Mouse (Mus musculus) heart, embryonic 13.5 days (tissue): ENCODE results near the gene Klk5. TPM values are rescaled to one million over a fixed set of nuclear protein-coding genes. Genes with fewer than 3 reads are reported as not detected.

Source experiments
- ATAC-seq: fragments of 200-750 bp; cut with Nextera tagmentation; 2 replicates; pipeline ENCODE4 v1.8.0; 2017; ENCODE audit warnings: moderate TSS enrichment; ENCODE audit not compliant: insufficient number of reproducible peaks, low FRiP score, low TSS enrichment; ENCODE audit errors: extremely low read depth
- H3K27ac ChIP-seq: fragments of 300-500 bp; sonication (generic); replicated peaks from 2 replicates; pipeline ENCODE4 v1.5.1; 2015; ENCODE audit warnings: moderate library complexity, mild to moderate bottlenecking, inconsistent platforms
- H3K27me3 ChIP-seq: fragments of 300-500 bp; sonication (generic); replicated peaks from 2 replicates; pipeline ENCODE4 v1.6.1; 2015; ENCODE audit warnings: mild to moderate bottlenecking, inconsistent platforms
- H3K36me3 ChIP-seq: fragments of 300-500 bp; sonication (generic); 2 replicates; pipeline ENCODE4 v1.6.1; 2015; ENCODE audit warnings: mild to moderate bottlenecking, inconsistent platforms
- H3K4me1 ChIP-seq: fragments of 300-500 bp; sonication (generic); 2 replicates; pipeline ENCODE4 v1.6.1; 2015; ENCODE audit warnings: inconsistent platforms
- H3K4me2 ChIP-seq: fragments of 300-500 bp; sonication (generic); 2 replicates; pipeline ENCODE4 v1.6.1; 2015; ENCODE audit warnings: inconsistent platforms, mild to moderate bottlenecking, moderate library complexity
- H3K4me3 ChIP-seq: fragments of 300-500 bp; sonication (generic); 2 replicates; pipeline ENCODE4 v1.5.1; 2015; ENCODE audit warnings: moderate library complexity, mild to moderate bottlenecking, inconsistent platforms
- H3K9ac ChIP-seq: fragments of 300-500 bp; sonication (generic); 2 replicates; pipeline ENCODE4 v1.6.1; 2015; ENCODE audit warnings: inconsistent platforms, mild to moderate bottlenecking, moderate library complexity
- H3K9me3 ChIP-seq: fragments of 300-500 bp; sonication (generic); 2 replicates; pipeline ENCODE4 v1.6.1; 2016; ENCODE audit warnings: inconsistent platforms
- WGBS: fragments of 180-500 bp; shearing (Covaris S2); methylation state at CpG from one replicate; pipeline ENCODE4 v1.1.7; 2015; ENCODE audit warnings: mixed read lengths; 5-methylcytosine and 5-hydroxymethylcytosine counted together
- polyA plus RNA-seq: library from polyadenylated mRNA; unstranded; fragments of >200 nt; fragmentation: Nextera tagmentation; extraction: Ambion mirVana; gene quantifications from 2 replicates; pipeline ENCODE4 v1.2.1, GENCODE M21; 2015

Klk5 gene
- polyA plus RNA-seq, 1 experiment from 2014 or later = not detected

DNA sequence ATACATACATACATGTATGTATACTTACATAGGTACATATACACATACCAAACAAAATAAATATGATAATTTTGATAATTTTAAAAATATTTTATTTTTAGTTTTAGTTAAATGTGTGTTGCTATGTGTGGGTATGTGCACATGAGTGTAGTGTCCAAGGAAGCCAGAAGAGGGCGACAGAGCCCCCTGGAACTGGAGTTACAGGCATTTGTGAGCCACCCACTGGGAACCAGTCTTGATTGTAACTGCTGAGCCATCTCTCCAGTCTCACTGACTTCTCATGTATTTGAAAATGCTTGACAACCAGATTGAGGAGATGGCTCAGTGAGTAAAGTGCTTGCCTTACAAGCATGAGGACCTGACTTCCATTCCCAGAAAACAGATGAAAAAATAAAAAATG is 36.5 kb downstream of the Klk5 start:
- no peak for ATAC-seq
- WGBS = 30% methylated on average over 1 of the region's 1 CpGs

DNA sequence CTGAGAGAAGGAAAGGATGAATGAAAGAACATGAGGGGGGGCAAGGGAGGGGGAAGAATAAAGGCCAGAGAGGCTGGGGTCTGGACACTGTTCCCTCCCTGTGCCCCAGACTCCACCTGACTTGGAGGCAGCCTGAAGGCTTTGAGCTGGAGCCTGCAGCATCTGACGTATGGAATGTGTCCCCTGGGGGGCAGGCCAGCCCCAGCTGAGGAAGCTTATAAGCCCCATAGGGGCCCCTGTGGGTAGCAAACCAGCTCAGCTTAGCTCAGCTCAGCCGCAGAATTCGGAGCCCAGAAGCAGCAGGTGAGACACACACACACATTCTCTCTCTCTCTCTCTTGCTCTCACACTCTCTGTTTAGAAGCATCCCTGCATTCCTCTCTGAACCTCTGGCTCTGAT is 39.1 kb downstream of the Klk5 start, which contains the start of gene Klk4:
Gene Klk4 (plus strand): TSS at position 249 of the 400 bp plus-strand sequence.
- Histone ChIP-seq H3K27me3 (peaks cover 48% of the 10 kb centered on the region), H3K27ac (no peak within 1 kb of the TSS), H3K36me3 (no peaks in the 10 kb centered on the region), H3K4me1 (no peaks in the 10 kb centered on the region), H3K4me2 (no peak within 1 kb of the TSS), H3K9me3 (no peaks in the 10 kb centered on the region), H3K9ac (0 out of 2 replicates have a peak within 1 kb of the TSS, but pooled peaks have one; percentile 2), H3K4me3 (no peak within 1 kb of the TSS)
- WGBS = 4% methylated on average over 3 of the region's 3 CpGs
- ATAC-seq = no peak

More for the DNA sequence above, 36.5 kb downstream of the Klk5 start:
- Histone ChIP-seq H3K9ac (no peak overlapping the region), H3K4me1 (no peaks in the 10 kb centered on the region), H3K4me3 (no peak overlapping the region), H3K36me3 (no peaks in the 10 kb centered on the region), H3K27me3 (peaks cover 35% of the 10 kb centered on the region), H3K4me2 (no peak overlapping the region), H3K9me3 (no peaks in the 10 kb centered on the region), H3K27ac (no peak overlapping the region)

DNA sequence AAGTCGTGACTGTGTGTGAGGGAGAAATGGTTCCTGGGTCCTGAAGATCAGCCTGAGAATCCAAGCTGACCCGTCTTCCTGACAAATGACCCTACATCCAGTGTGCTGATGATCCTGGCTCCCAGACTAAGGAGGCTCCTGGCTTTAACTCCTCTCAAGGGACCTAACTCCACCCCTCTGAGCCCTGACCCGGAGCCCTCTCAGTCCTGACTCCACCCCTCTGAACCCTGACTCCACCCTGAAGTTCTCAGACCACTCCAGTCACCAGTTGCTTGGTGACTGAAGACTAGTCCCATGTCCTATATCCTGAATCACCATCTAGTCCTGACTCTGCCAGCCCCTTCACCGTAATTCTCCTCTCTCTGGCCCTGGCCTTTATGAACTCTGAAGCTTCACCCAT is 40.6 kb downstream of the Klk5 start:
- Histone ChIP-seq H3K36me3 (no peaks in the 10 kb centered on the region), H3K4me3 (no peak overlapping the region), H3K4me2 (no peak overlapping the region), H3K27ac (no peak overlapping the region), H3K4me1 (no peaks in the 10 kb centered on the region), H3K27me3 (peaks cover 48% of the 10 kb centered on the region), H3K9me3 (no peaks in the 10 kb centered on the region), H3K9ac (no peak overlapping the region)
- 18% methylated on average over 4 of the region's 4 CpGs for WGBS
- no peak for ATAC-seq

DNA sequence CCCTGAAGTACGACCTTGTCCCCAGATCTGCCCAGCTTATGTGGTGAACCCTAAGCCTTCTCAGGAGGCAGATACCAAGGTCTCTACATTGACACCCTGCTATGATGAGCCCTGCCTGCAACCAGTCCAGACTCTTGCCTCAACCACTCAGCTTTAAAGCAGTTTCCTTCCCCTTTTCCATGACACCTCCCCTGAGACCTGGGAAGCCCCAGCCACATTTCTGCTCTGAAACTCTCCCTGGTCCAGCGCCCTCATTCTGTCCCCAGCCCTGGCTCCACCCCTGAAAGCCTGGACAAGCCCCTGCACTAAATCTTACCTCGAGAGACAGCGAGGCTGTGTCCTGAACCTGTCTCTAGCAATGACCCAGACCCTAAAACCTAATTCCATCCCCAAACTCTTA is 41.0 kb downstream of the Klk5 start:
- H3K9ac ChIP-seq = no peak overlapping the region
- H3K4me2 ChIP-seq = no peak overlapping the region
- no peaks in the 10 kb centered on the region for H3K4me1 ChIP-seq
- no peak for ATAC-seq
- 23% methylated on average over 4 of the region's 4 CpGs for WGBS
- H3K4me3 ChIP-seq = no peak overlapping the region
- no peaks in the 10 kb centered on the region for H3K9me3 ChIP-seq
- no peak overlapping the region for H3K27ac ChIP-seq
- no peaks in the 10 kb centered on the region for H3K36me3 ChIP-seq
- H3K27me3 ChIP-seq = peaks cover 48% of the 10 kb centered on the region

DNA sequence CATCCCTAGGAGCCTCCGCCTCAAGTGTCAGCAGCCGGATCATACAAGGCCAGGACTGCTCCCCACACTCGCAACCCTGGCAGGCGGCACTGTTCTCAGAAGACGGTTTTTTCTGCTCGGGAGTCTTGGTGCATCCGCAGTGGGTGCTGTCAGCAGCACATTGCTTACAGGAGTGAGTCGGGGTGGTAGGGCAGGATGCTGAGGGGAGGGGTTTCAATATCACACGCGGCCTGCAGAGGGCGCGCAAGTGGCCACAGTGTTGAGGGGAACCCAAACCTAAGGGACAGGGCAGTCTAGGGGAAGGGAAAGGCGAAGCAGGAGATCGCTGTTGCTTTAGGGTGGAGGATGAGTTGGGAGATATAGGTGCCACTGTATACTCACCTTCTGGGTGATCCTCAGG is 41.8 kb downstream of the Klk5 start:
- no peaks in the 10 kb centered on the region for H3K4me1 ChIP-seq
- no peak overlapping the region for H3K9ac ChIP-seq
- H3K27me3 ChIP-seq = peaks cover 48% of the 10 kb centered on the region
- WGBS = 11% methylated on average over 14 of the region's 14 CpGs
- H3K4me3 ChIP-seq = no peak overlapping the region
- H3K9me3 ChIP-seq = no peaks in the 10 kb centered on the region
- no peak for ATAC-seq
- H3K27ac ChIP-seq = no peak overlapping the region
- H3K36me3 ChIP-seq = no peaks in the 10 kb centered on the region
- peak overlapping the region; percentile 44 for H3K4me2 ChIP-seq

DNA sequence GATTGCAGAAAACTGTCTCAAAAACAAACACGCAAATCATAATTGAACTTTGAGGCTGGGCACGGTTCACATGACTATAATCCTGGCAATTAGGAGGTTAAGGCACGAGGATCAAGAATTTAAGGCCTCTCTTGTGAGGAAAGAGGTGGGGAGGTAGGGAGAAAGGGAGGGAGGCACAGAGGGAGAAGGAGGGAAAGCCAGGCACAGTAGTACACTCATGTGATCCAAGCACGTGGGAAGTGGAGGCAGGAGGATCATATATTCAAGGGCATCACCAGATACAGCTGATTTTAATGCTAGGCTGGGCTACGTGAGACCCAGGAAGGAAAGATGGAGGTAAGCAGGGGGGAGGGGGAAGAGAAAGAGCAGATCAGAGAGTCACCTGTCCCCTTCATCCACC is 49.6 kb downstream of the Klk5 start:
- H3K4me2 ChIP-seq = no peak overlapping the region
- H3K36me3 ChIP-seq = no peaks in the 10 kb centered on the region
- whole genome bisulfite sequencing = 65% methylated on average over 5 of the region's 5 CpGs
- no peak overlapping the region for H3K4me3 ChIP-seq
- no peaks in the 10 kb centered on the region; the same call in 1 of the 2 replicates for H3K27me3 ChIP-seq
- no peak overlapping the region for H3K9ac ChIP-seq
- H3K27ac ChIP-seq = no peak overlapping the region
- ATAC-seq = no peak
- H3K4me1 ChIP-seq = no peaks in the 10 kb centered on the region
- H3K9me3 ChIP-seq = no peaks in the 10 kb centered on the region

DNA sequence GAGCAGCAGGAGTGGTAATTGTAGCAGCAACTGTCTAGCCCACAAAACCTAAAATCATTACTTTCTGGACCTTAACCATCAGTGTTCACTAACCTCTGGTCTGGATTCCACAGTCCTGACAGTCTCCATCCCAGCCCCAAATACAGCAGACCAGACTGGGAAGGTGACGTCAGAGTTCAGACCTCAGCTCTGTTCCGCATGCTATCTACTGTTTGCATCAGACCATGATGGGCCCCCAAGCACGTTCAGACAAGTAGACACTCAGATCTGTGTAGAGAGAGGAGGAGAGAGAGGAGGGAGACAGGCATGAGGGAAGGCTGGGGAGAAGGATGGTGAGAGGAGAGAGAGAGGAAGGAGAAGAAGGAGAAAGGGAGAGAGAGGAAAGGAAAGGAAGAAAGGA is 50.0 kb downstream of the Klk5 start:
- no peaks in the 10 kb centered on the region for H3K4me1 ChIP-seq
- H3K9me3 ChIP-seq = no peaks in the 10 kb centered on the region
- H3K27me3 ChIP-seq = no peaks in the 10 kb centered on the region; the same call in 1 of the 2 replicates
- H3K36me3 ChIP-seq = no peaks in the 10 kb centered on the region
- H3K9ac ChIP-seq = no peak overlapping the region
- 32% methylated on average over 3 of the region's 3 CpGs for WGBS
- H3K4me3 ChIP-seq = no peak overlapping the region
- H3K4me2 ChIP-seq = no peak overlapping the region
- no peak overlapping the region for H3K27ac ChIP-seq
- no peak for ATAC-seq

DNA sequence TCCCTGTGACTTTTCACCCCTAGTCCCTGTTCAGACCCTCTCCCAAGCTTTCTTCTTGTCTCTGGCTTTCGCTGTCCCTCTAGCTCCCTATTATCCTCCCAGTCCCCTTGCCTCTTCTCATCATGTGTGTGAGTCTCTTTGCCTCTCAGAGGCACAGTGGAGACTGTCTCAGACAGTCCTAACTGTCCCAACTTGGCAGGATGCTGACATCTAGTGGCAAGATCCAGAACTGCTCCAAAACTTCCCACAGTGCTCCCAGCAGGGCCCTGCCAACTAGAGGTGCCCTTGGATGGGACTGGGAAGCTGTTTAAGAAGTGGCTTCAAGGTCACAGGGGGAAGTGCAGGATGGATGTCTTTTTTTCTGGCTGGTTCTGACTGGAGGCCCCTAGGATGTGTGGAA is 53.1 kb downstream of the Klk5 start:
- Histone ChIP-seq H3K27me3 (no peaks in the 10 kb centered on the region), H3K4me2 (no peak overlapping the region), H3K36me3 (no peaks in the 10 kb centered on the region), H3K9me3 (no peaks in the 10 kb centered on the region), H3K4me3 (no peak overlapping the region), H3K4me1 (no peaks in the 10 kb centered on the region), H3K27ac (no peak overlapping the region), H3K9ac (no peak overlapping the region)
- no peak; the same call in 1 of the 2 replicates for ATAC-seq
- WGBS = 0% methylated on average over 1 of the region's 1 CpGs

Other genes with a start within 250 kb of the Klk5 start
- not detected in 2 replicates for gene Zfp819, start 234.8 kb upstream of the Klk5 start, polyA plus RNA-seq
- gene Ceacam18, start 207.3 kb upstream of the Klk5 start, polyA plus RNA-seq = not detected in 2 replicates
- gene Siglece, start 181.8 kb upstream of the Klk5 start, polyA plus RNA-seq = 0.41 and 0.52 TPM in 2 replicates
- 6.3 and 6.8 TPM in 2 replicates for gene Ctu1, start 170.0 kb upstream of the Klk5 start, polyA plus RNA-seq
- gene Klk14, start 151.6 kb upstream of the Klk5 start, polyA plus RNA-seq = not detected in 2 replicates
- gene Klk13, start 129.4 kb upstream of the Klk5 start, polyA plus RNA-seq = 0.20 TPM in 1 of 2 replicates, not detected in the other
- not detected in 2 replicates for gene Klk12, start 73.1 kb upstream of the Klk5 start, polyA plus RNA-seq
- not detected in 2 replicates for gene Klk11, start 67.4 kb upstream of the Klk5 start, polyA plus RNA-seq
- 0.10 and 0.11 TPM in 2 replicates for gene Klk10, start 60.9 kb upstream of the Klk5 start, polyA plus RNA-seq
- gene Klk9, start 50.1 kb upstream of the Klk5 start, polyA plus RNA-seq = 0.13 and 0.25 TPM in 2 replicates
- 25.8 and 27.9 TPM in 2 replicates for gene Klk8, start 44.4 kb upstream of the Klk5 start, polyA plus RNA-seq
- gene Klk7, start 30.7 kb upstream of the Klk5 start, polyA plus RNA-seq = 0.09 and 0.10 TPM in 2 replicates
- gene Klk6, start 17.5 kb upstream of the Klk5 start, polyA plus RNA-seq = not detected in 2 replicates
- gene Klk4, start 39.2 kb downstream of the Klk5 start, polyA plus RNA-seq = not detected in 2 replicates
- not detected in 2 replicates for gene Klk15, start 91.8 kb downstream of the Klk5 start, polyA plus RNA-seq
- gene Klk1b8, start 108.7 kb downstream of the Klk5 start, polyA plus RNA-seq = not detected in 2 replicates
- not detected in 2 replicates for gene Klk1b1, start 124.8 kb downstream of the Klk5 start, polyA plus RNA-seq
- not detected in 2 replicates for gene Klk1b9, start 134.1 kb downstream of the Klk5 start, polyA plus RNA-seq
- not detected in 2 replicates for gene Klk1b11, start 153.9 kb downstream of the Klk5 start, polyA plus RNA-seq
- gene Klk1b26, start 170.2 kb downstream of the Klk5 start, polyA plus RNA-seq = not detected in 2 replicates
- gene Klk1b27, start 210.3 kb downstream of the Klk5 start, polyA plus RNA-seq = not detected in 2 replicates